Mouse (Mus musculus) testis, adult 2 months (tissue): Measurements from ENCODE around the gene Mgat3.

Experiments used
- CTCF ChIP-seq: fragments of 200-500 bp; IDR thresholded peaks from 2 replicates; pipeline ENCODE4 v1.5.1; 2012; ENCODE audit warnings: low read depth, mild to moderate bottlenecking, inconsistent platforms, low read length, moderate library complexity; ENCODE audit not compliant: control insufficient read depth, insufficient read depth, insufficient replicate concordance
- POLR2A ChIP-seq: fragments of 200-500 bp; IDR thresholded peaks from 2 replicates; pipeline ENCODE4 v1.6.1; 2012; ENCODE audit warnings: low read depth, mild to moderate bottlenecking, inconsistent platforms, low read length, moderate library complexity; ENCODE audit not compliant: control insufficient read depth

GRCm38 (mm10) chr15:80190075-80190474, 16.6 kb downstream of the Mgat3 start:
- TF ChIP-seq POLR2A (no peak), CTCF (no peak)
